Mouse (Mus musculus): Measurements from ENCODE around the gene Col25a1. TPM values are rescaled to one million over a fixed set of nuclear protein-coding genes. Genes with fewer than 3 reads are reported as not detected.
A peak's percentile ranks its signal among the peaks of the same experiment; 100 is the strongest.

Gene Col25a1
- polyA plus RNA-seq, 2 experiments from 2014 or later = 0.08 TPM; not detected in 1

DNA sequence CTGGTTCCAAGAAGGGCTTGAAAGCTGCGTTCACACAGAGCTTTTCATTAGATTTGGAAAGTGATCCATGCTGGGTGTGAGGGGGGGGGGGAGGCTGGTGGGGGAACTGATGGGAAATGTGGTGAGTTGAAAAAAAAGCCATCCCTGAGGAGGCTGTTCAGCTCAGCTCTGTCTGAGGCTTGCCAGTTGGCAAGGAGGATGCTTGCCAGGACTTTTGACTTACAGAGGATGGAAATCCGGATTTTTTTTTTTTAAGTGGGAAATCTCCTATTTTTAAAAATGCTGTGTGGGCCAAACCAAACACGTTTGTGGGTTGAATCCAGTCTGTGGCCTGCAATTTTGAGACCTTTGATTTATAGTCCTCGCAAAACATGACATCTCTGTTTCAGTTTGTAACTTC lies 35.6 kb downstream of the Col25a1 start:
- no peak for ATAC-seq

DNA sequence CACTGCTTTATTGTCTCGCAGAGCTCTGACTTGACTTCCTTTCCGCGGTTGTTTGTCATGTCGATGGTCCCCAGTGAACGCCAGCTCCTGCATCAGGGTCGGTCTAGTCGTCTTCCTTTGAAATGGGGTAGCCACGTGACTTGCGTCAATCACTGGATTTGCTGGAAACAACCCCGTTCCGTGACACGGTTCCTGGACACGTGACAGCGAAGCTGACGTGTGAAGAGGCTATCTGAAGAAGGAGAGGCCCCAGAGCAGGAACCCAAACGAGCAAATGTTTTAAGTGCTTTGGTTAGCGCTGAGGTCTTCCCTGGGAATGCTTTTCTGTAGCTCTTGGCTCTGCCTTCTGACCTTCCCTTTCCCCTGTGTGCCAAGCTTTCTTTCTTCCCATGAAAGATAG lies 41.5 kb downstream of the Col25a1 start:
- no peak for ATAC-seq

DNA sequence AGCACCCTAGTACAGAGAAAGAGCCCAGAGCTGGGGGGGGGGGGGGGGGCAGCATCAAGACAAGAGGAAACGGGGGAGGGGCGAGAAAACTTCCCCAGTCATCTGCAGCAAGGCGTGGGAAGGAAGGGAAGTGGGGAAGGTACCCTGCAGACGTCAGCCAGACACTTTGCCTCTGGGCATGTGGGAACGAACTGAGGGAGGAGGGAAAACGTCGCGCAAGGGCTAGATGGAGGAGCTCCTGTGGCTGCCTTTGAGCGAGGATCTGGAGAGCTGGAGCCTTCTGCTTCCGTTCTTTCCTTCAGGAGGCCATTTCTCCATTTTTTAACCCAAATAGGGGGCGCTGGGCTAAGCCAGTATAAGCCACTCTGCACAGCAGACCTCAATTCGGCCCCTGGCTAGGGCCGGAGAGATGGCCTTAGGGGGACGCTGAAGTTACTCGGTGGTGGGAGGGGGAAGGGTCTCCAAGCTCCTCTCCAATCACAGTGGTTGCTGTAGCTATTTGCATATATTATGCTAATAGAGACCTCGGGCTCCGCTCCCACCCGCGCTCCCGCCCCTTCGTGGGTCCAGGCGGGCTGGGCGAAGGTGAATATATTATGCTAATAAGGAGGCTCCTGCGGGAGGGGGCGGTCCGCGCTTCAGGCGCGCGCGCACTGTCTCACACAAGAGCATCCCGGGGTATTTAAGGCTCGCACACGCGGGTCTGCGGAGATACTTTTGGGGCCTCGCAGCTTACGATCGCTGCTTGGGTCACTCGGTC lies 49.1 kb downstream of the Col25a1 start:
- ATAC-seq = peak; percentile 72

DNA sequence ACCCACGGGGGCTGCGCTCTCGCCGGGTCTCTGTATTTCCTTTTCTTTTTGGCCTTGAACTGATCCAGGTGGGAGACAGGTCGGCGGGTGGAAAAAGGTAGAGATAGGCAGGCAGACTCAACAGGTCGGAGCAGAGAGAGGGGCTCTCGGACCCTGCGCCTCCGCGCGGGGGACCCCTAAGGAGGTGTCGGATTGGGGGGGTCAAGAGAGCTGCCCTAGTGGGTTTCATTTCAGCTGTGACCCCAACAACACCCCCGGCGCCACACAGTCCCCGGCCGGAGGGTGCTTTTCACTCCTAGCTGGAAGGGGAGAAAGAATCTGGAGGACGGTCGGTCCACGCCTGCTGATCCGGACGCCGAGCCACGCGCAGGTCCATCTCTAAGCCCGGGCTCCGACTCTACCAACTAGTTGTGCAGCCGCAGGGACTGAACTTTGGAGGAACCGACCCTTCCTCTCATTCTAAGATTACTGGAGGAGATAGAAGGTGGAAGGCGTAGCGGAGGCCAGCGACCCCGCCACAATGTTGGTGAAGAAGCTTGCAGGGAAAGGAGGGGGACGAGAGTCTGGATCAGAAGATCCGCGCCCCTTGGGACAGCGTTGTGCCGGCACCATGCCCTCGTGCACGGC lies 49.8 kb downstream of the Col25a1 start:
- no peak for ATAC-seq

DNA sequence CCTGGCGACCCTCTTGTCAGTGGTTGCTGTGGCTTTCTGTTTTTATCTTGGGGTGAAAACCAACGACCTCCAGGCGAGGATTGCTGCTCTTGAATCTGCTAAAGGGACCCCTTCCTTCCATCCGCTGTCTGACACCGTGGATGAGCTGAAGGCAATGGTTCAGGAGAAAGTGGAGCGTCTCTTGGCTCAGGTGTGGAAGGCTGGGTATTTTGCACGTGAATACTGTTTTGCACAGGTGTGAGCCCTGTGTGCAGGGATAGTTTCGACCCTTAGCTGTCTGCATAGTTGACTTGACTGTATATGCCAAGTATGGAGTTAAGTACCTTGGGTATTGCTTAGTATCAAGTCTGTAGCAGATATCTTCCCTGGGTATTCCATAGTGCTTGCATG lies 50.3 kb downstream of the Col25a1 start:
- ATAC-seq = no peak

DNA sequence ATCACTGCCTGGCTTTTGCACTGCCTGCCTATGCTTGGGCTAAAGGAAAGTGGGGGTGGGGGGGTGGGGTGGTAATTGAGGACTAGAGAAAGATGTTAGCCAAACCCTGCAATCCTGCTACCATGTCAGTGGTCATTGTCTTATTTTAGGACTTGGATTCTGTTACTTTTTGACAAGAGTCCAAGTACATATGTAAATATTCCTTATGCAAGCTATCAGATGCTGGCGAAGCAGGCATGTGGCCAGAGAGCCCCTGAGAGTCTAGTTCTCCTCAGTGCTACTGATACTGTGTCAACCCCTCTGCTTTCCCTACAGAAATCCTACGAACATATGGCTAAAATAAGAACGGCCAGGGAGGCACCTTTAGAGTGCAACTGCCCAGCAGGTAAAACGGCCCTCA lies 51.1 kb downstream of the Col25a1 start:
- no peak for ATAC-seq

DNA sequence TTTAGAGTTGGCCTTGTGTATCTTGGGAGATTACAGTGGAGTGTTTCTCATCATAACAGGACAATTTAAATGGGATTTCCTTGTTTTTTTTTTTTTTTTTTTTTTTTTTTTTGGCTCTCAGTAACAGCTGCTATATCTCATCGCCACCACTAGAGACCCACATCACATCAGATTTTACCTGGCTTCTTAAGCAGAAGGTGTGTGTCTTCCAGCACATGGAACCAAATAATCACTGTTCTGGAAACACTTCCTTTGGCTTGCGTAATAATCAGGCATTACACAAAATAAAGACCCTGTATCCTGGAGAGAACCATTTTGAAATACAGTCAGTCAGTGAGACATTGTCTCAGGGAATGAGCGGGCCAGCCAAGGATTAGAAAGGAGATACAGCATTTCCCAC lies 53.8 kb downstream of the Col25a1 start:
- no peak for ATAC-seq

DNA sequence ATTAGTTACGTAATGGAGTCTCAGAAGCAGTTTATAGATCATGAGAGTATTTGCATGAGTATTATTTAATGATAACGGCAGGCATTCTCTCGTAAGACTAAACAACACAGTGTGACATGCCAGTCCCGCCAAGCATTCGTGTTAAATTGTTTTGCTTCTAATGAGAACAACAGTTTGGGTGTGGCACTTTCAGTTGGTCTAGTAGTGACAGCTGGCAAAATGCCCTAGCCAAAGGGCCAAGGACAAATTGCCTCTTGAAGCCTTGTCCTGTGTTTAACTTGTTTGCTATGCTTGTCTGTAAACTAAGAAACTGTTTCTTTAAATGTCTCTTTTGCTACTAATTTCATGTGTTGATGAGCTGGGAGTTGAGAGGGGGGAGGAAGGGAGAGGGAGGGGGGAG lies 56.3 kb downstream of the Col25a1 start:
- ATAC-seq = no peak

DNA sequence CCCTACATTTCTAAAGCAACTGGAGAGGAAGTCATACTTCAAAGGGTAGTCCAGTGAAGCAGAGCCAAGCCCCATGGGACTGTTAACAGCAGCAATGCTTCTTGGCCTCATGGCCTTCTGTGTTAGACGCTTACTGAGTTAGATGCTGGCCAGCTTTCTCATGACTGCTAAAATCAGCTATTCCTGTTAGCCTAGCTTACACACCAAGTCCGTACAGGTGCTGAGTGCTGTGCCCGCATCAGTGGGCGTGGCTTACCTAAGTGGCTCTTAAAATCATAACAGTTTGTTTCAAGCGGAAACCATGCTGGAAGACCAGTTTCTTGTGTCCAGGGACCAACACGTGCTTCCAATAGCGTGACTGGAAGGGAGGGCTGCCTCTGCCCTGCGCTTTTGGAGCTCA lies 62.1 kb downstream of the Col25a1 start:
- no peak for ATAC-seq

DNA sequence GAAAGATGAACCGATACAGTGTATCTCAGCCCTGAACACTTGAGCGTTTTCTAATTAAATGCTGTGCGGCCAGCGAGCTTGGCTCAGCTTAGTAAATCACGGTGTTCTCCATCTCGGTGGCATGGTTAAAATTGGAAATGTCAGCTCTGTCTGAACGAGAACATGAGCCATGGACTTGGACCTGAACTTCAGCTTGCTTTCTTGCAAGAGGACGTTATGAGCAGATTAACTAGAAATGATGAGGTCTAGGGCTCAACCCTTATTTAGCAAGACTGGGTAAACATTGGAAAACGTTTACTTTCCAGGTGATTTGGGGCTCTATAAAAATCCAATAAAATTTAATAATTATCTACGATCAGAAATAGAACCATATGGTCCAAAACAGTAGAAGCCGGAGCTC lies 83.3 kb downstream of the Col25a1 start:
- no peak for ATAC-seq

DNA sequence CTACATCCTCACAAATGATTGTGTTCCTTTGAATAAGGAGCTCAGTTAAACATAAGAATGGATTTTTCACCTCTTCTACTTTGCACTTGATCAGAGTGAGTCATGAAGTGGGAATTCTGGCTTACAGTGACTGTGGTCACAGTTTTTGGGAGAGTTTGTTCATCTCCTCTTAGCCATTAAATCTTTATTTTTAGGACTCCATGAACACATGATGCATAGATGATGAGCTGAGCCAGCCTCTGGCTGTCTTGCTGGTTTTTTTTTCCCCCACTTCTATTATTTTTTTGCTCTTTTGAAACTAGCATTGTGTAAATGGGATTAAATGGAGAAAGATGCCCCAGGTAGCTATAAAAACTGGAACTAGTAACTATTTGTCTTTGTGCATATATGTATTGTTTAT lies 84.8 kb downstream of the Col25a1 start:
- ATAC-seq = no peak

DNA sequence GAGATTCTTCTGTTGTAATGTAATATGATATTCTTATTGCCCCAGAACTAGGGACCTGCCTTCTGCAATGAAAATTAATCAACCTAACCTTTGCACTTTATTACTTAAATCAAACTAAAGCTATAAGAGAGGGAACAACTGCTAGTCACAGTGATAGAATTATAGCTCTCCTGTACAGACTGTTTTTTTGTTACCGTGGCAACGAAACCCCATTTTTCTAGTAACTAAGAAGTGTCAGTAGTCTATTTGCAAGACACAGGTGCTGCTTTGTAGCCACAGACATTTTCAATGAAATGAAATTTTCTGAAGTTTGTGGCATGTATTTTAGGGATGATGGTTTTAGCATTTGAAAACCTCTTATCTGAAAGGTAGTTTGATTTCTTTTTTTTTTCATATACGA lies 85.3 kb downstream of the Col25a1 start:
- no peak for ATAC-seq

DNA sequence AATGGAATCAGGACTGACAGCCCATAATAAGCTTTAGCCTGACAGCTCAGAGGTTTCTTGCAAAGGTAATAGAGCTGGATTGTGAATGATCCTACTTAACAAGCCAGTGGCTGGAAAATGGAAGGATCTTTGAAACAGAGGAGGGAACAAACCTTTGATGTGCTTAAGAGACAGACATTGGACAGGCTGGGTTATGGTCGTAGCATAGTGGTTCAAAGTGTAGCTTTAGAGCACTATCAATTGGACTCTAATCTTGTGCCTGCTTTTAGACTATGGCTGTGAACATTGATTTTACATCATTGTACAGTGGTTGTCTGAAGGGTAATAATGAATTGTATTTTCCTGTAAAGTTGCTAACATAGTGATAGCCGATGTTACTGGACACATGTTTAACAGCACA lies 86.4 kb downstream of the Col25a1 start:
- no peak for ATAC-seq

DNA sequence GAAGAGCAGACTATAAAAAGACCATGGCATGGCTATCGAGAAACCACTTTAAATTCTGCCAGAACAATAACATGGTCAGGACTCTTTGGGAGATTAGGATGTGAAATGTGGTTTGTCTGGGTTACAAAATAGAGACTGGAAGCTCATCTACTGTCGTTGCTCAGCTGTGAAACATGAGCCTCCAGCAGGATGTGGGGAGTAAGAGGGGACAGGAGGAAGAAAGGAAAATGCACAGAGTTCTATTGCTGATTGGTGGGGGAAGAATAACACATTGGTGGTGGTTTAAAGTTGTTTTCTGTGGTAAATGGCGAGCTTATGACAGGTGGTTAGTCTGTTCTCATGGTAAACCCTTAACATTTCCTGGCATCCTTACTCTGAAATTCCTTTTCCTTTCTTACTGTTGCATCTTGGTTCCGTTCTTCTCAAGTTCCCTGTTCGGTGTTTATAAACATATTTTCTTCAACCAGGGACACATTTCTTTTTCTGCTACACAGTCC lies 87.0 kb downstream of the Col25a1 start:
- no peak for ATAC-seq

DNA sequence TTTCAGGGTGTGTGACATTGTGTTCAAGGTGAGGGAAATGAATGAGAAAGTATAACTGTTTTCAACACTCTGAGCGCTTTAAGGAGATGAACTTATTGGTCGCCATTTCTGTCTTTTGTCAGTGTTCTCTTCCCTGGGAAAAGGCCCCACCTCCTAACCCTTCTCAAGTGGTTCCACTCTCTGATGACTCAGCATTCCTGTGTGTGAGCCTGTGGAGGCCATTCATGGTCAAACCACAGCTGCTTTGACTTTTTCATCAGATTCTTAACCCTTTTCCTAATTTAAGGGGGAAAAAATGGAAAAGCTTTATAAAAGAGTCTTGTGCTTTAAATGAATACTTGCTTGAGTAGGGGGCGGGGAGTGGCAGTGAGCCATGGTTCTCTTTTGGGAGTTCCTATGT lies 89.5 kb downstream of the Col25a1 start:
- ATAC-seq = no peak

DNA sequence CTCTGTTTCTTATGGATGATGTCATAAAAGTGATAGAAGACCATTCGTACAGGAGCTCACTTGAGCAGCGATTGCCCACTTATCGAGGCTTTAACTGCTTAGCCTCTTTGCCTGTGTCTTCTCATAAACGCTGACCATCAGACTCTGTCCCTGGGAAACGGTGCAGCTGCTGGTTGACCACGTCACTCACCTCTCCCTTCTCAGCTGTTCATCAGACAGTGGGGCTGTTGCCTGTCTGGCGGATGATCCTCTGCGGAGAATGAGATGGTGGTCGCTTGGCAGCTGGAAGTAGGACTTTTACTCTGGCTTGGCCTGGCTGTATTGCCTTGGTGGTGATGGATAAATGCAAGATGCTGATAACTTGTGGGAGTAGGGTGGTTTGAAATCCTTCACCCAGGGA lies 96.9 kb downstream of the Col25a1 start:
- ATAC-seq = no peak

DNA sequence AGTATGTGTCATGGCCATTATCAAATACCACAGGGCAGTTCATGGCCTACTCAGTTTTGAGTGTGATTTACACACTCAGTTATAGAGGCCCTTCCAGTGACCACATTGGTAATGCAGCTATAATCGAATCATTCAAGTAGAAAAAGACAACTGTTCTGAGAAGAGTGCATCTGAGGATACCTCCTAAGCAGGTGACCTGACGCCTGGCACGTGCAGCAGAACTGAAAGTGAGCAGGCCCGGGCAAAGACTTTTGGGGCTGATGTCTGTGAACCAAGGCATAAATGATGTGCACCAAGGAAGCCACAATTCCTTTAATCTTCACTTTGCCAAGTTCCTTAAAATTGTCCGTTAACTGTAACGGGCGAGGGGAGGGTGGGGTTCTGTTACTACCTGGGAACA lies 101.6 kb downstream of the Col25a1 start:
- no peak for ATAC-seq

DNA sequence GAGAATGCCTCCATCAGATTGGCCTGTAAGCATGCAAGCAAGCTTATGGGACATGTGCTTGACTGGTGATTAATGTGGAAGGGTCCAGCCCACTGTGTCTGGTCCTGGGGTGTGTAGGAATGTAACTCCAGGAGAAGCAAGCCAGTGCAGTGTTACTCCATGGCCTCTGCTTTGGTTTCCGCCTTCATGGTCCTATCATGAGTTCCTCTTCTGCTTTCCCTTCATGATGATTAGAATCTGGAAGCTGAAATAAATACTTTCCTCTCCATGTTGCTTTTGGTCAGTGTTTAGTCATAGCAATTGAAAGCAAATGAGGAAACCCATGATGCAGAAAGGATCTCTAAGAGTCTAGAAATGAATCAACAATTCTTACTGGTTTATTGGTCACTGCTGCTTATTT lies 103.9 kb downstream of the Col25a1 start:
- ATAC-seq = no peak

DNA sequence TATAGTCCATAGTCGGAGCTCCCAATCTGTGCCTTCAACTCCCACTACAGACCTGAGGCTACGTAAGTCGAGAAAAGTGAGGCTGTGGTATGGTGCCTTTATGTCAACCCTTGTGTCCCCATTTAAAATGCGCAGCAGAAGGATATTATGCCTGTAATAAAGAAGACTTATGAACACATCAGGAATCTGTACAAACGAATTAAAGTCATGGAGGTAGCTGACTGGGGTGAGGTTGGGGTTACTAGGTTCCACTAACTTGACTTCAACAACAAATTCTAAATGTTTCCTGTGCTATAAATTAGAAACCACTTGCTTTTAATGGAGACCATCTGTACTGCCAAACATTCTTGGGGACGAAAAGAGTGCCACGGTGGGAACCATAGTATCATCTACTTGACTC lies 104.8 kb downstream of the Col25a1 start:
- ATAC-seq = no peak

DNA sequence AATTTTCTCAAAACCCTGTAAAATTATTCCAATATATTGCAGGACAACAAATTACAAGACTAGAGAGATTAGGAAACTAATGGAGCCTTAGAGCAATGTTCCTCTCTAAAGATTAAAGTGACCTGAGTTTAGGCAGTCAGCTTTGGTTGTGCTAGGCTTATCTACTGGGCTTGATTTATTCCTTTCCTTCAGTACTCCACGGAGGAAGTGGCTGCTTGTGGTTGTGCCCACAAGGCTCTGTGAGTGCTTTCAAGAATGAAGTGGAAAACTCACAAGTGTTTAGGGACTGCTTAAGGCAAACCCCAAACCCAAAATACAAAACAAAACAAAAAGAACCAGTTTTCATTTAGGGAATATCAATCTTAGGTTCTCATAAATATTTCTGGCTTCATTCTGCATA lies 106.6 kb downstream of the Col25a1 start:
- ATAC-seq = no peak

DNA sequence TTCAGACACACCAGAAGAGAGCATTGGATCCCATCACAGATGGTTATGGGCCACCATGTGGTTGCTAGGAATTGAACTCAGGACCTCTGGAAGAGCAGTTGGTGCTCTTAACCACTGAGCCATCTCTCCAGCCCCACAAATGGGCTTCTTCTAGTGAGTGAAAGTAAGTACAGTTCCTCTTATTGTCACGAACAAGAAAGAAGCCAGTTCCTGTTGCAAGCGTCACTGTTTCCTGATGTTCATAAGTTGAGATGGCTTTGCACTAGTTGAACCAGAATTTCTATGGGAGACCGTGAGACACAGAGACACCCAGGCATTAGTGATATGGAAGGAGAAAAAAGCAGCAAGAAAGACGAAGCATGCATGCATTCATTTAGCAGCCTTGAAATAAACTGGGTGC lies 110.6 kb downstream of the Col25a1 start:
- ATAC-seq = no peak

DNA sequence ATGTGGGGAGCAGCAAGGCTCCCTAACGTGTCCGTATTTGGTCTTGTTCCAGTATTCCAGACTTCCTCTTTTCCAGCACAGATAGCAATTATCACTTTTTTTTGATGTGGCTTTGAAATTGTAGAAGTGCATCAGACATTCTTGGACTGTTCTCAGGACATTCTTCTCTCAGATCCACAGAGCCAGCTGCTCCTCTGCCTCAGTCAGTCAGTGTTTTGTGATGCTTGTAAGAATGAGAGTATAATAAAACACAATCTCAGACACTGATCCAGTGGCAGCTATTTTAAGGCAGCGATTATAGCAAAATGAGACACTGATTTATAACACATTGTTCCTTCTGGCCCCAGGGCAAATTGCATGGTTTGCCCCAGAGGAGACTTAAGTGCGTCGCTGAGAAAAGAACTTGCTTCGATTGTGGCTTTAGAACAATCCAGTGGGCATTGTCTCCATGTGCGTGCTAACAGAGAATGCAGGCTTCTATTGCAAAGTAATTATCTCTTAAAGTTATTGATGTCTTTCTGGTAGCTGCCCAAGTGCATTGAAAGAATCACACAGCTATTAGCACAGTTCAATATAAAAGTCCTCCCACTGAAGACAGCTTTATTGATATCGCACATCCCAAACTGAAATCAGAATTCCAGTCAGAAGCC lies 111.5 kb downstream of the Col25a1 start:
- ATAC-seq = no peak

DNA sequence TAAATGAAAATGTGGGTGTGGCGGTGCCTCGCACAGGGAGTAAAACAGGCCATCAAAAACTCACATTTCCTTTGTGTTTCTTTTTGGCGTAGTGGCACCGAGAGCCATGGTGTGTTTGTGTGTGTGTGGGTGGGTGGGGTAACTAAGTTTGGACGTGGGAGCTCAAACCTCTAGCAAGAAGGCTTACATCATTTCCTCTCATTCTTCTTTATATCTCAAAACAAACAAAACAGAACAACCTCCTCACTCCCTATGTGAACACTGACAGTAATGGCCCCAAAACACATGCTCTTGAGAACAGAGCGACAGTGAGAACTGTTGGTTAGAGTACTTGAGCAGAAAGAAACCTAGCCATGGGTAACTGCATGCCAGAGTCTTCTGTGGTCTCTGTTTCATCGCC lies 121.1 kb downstream of the Col25a1 start:
- no peak for ATAC-seq

DNA sequence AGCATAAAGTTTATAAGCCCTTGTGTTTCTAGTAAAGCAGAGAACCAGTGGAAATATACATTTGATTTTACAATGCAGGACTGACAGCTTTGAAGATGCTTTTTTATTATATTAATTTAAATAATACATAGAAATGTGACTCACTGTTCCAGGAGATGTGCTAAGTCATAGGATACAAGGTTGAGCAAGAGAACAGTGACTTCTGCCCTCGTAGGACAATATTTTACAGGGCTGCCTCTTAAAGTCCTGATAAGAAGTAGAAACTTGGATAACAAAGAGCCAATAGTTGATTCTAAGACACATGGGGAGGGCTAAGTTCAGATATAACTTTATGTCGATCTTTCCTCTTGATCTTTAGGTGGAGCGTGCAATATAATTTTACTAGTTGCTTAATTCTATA lies 124.8 kb downstream of the Col25a1 start:
- ATAC-seq = no peak
